Mouse (Mus musculus): ENCODE data around the gene Klhl40.

- TF ChIP-seq CTCF (IDR thresholded peaks at IDR 0.05; ENCODE audit: extremely low read depth, insufficient read length, insufficient replicate concordance, low read depth, low read length) (no peak), POLR2A (IDR thresholded peaks at IDR 0.05; ENCODE audit: low read depth, low read length) (no peak)
Observed at GRCm38 (mm10) chr9:121786359-121786758, 9.0 kb downstream of the Klhl40 start.

All from small intestine, adult 2 months (tissue).